Mouse (Mus musculus) liver, adult (tissue): ENCODE data around the gene Rarres2.
A peak's percentile ranks its signal among the peaks of the same experiment; 100 is the strongest.

Source experiments
- GATA4 ChIP-seq: IDR thresholded peaks from 2 replicates; pipeline ENCODE4 v1.6.1; 2014; ENCODE audit warnings: mild to moderate bottlenecking, low read length; ENCODE audit not compliant: insufficient replicate concordance

Rarres2 gene

DNA sequence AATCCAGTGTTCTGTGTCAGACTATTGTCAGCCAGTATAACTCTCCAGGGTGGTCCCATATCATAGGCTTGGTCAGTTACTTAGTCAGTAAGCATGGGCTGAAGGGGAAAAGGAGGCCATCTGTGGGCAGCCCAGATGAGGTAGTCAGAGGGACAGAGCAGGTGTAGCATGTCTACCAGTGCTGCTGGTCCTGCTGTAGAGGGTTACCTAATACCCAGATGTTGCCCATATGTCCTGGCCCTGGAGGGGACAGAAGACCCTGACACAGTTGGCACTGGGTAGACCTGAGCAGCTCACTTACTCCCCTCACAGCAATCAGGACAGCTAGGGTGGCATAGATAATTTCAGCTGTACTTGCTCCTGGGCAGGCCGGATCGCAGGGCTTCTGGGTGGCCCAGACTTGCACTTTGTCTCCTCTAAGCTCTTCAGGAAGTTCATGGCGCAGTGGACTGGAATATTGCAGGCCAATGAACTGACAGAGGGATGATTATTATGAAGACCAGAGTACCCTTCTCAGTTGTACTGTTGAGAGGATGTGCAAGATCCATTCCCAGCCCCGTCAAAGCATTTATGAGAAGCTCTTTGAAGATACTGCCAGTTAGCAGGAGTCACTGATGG, 6.8 kb downstream of the Rarres2 start:
- no peak for TF ChIP-seq GATA4

- no peak for TF ChIP-seq GATA4
Observed at GRCm38 (mm10) chr6:48555956-48556355, 16.6 kb downstream of the Rarres2 start.

DNA sequence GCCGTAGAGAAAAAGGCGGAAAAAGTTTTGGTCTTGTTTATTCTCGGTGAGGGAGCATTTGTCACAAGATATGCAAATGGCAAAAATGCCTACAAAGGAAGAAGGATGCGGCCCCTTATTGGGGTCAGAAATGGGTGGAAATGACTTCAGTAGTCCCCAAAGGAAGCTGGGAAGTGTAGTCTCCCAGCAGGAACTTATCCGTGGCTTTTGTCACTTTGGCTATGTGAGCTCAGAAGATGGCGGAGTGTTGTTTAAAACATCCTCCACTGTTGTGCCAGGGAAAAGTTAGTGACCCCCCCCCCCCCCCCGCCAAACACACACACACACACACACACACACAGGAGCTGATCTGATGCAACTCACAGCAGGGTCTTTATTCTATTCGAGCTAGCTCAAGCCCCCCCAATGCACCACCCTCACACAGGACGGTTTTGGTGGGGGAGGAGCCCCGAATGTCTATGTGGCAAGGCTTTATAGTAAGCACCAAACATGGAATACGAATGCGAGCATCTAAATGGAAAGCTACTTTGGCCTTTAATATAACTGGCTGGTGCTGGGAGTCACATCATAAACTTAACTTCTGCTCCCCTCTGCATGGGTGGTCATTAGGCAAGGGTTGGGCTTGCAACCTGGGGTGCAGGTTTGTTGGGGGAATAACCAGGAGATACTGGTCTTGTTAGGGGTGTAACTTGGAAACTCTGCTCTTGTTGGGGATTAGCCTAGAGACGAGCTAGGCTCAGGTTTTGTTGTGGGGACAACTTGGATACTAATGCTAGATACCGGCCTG, 17.3 kb downstream of the Rarres2 start:
- no peak for TF ChIP-seq GATA4

DNA sequence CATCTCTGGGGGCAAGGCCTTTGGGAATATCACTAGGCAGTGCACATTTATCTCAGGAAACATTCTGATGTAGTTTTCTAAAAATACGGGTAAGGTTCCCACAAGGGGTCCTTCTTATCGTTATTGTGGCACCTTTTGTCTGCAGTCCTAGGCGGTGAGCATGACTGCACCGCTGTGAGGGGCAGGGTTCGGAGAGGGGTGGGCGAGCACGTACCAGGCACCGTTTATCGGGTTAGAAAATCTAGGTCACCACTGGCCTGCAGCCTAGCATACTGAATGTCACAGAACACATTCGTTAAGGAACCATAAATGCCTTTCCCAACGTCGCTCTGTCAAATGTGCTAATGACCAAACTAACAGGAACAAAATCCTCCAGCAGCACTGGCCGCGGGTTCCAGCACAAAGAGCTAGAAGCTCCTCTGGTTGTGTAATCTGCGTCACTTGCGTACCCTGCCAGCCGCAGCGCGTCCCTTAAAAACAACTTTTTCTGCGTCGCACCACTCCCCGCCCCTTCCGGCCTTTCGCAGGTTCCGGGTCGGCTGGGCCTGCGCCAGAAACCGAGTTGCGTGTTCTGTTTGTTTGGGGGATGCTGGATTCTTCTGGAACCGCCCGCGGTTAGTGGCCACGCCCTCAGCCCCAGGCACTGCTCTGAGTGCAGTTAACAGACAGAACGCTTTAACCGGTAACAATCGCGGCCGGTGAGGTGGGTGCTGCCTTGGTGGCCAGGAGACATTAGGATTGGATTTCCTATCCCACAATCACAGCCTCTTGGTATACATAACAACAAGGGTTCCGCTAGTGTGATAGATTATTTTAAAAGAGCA, 18.1 kb downstream of the Rarres2 start, which contains the start of gene Lrrc61:
TSS of gene Lrrc61 (plus strand) at position 517 of the 824 bp plus-strand sequence.
- no peak; the same call in 1 of the 2 replicates for TF ChIP-seq GATA4

- no peak for TF ChIP-seq GATA4
Observed at GRCm38 (mm10) chr6:48553819-48554218, 18.8 kb downstream of the Rarres2 start.

- TF ChIP-seq GATA4 = no peak
Observed at GRCm38 (mm10) chr6:48552918-48553317, 19.7 kb downstream of the Rarres2 start.

- no peak for TF ChIP-seq GATA4
Observed at GRCm38 (mm10) chr6:48548314-48548713, 24.3 kb downstream of the Rarres2 start.

DNA sequence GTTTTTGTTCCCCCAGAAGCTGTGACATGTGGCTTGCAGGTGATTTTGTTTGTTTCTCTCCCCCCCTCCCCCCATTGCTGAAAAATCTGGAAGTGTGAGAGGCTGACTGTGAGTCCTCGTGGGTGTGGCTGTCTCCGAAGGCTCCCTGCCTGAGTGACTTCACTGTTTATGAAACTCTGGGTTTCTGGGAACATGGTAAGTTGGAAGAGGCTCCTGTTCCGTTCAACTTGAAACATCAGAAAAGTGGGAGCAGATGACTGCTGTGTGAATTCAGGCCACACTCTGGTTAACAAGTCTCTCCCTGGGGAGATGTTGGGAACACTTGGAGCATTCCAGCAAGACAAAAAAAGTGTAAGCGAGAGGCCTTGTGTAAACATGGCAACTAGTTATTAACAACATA, 25.7 kb downstream of the Rarres2 start:
- TF ChIP-seq GATA4 = no peak

- TF ChIP-seq GATA4 = peak; percentile 74; the same call in 1 of the 2 replicates
Observed at GRCm38 (mm10) chr6:48546271-48546670, 26.3 kb downstream of the Rarres2 start.

GRCm38 (mm10) chr6:48545251-48545650, 27.3 kb downstream of the Rarres2 start:
- no peak for TF ChIP-seq GATA4

DNA sequence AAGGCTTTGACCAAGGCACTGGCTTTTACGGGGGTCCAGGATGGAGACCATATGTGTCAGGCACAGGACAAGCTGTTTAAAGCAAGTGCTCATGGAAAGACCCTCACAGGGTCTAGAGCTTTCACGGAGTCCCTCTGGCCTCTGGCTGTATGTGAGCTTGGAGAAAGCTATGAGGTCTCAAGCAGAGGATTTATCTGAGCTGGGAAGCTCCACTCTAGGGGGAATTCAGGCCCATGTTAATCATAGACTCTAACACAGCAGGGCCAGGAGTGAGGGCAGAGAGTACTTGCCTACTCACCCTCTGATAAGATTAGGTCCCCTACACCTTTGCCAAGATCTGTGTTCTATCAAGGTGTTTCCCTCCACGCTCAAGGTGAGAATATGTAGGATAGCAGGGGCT, 30.0 kb downstream of the Rarres2 start:
- TF ChIP-seq GATA4 = no peak

GRCm38 (mm10) chr6:48541560-48542450, 30.8 kb downstream of the Rarres2 start:
- TF ChIP-seq GATA4 = no peak

GRCm38 (mm10) chr6:48540721-48541120, 31.9 kb downstream of the Rarres2 start:
- no peak for TF ChIP-seq GATA4

DNA sequence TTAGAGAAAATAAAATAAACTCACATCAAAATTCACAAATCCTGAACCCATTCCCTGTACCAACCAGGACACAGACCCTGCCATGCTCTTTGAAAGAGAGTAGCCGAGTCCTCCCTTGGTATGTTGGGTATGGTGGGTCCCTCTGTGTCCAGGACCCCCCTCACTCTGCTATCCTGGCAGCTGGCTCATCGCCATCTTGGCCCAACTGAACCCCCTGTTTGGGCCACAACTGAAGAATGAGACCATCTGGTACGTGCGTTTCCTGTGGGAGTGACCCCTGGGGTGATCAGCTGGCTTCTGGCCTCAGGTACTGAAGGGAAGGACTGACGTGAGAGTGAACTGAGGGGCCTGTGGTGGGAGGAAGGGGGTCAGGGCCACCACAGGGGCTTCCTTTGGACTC, 32.7 kb downstream of the Rarres2 start:
- no peak for TF ChIP-seq GATA4
